Mouse (Mus musculus): ENCODE data around the gene Bcl2. TPM values are rescaled to one million over a fixed set of nuclear protein-coding genes. Genes with fewer than 3 reads are reported as not detected.

Gene Bcl2
- total and polyA plus RNA-seq, 3 experiments, result 30.9 to 87.0 (median 38.8) TPM

DNA sequence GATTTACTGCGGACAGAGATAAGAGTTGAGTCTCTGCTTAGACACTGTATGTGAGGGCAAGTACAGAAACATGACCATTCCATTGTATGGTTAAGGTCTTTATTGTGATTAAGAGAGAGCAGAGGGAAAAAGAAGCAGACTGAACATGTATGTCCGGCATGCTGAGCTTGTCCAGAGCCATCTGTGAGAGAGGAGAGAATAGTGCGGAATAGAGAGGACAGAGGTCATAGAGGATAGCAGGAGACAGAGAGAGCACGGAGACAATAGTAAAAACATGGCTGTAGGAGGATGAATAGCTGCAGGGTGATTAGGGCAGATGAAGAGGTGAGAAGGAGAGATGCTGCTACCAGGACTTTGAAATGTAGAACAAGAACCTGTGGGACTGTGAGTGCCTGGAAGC, 110.7 kb downstream of the Bcl2 start:
- Histone ChIP-seq H3K4me1 (ENCODE audit: control insufficient read depth in 1 of 2, insufficient read depth in 2 of 2, low read length in 2 of 2) (no peaks in the 10 kb centered on the region), H3K27ac (ENCODE audit: control insufficient read depth, low read depth, low read length) (no peak overlapping the region), H3K27me3 (ENCODE audit: control insufficient read depth in 1 of 2, insufficient read depth in 2 of 2, low read length in 2 of 2) (peaks cover 2 to 3% of the 10 kb centered on the region in 2 experiments; a peak in 2 of 4 replicates), H3K79me2 (ENCODE audit: control insufficient read depth, insufficient read depth, low read length, poor library complexity) (no peaks in the 10 kb centered on the region; the same call in 1 of the 2 replicates), H3K9ac (ENCODE audit: control insufficient read depth, low read depth, low read length, poor library complexity, severe bottlenecking) (no peak overlapping the region), H3K36me3 (ENCODE audit: control insufficient read depth in 1 of 2, insufficient read depth in 2 of 2, low read length in 2 of 2) (no peaks in the 10 kb centered on the region), H3K9me3 (replicated peaks; ENCODE audit: insufficient read depth, low read length) (no peaks in the 10 kb centered on the region), H3K4me3 (ENCODE audit: control insufficient read depth in 1 of 2, insufficient read depth in 1 of 2, low read depth in 2 of 2, low read length in 2 of 2) (no peak overlapping the region)
- TF ChIP-seq MYB (IDR thresholded peaks at IDR 0.05; ENCODE audit: low read depth, low read length), result no peak
- no peak for TF ChIP-seq SMC3 (IDR thresholded peaks at IDR 0.05; ENCODE audit: low read depth, low read length)
- no peak for TF ChIP-seq UBTF (IDR thresholded peaks at IDR 0.05; ENCODE audit: borderline replicate concordance, insufficient read depth, low read depth, low read length)
- no peak for TF ChIP-seq GABPA (IDR thresholded peaks at IDR 0.05; ENCODE audit: low read depth, low read length)
- TF ChIP-seq HCFC1 (IDR thresholded peaks at IDR 0.05; ENCODE audit: low read depth, low read length), result no peak
- no peak for TF ChIP-seq POLR2A (IDR thresholded peaks at IDR 0.05; ENCODE audit: control insufficient read depth in 1 of 2, insufficient read depth in 1 of 2, low read depth in 1 of 2, low read length in 2 of 2, poor library complexity in 1 of 2)
- no peak for TF ChIP-seq TCF12 (IDR thresholded peaks at IDR 0.05; ENCODE audit: low read depth, low read length)
- no peak for TF ChIP-seq ELF1 (IDR thresholded peaks at IDR 0.05; ENCODE audit: low read depth, low read length)
- no peak for TF ChIP-seq MAZ (IDR thresholded peaks at IDR 0.05; ENCODE audit: low read depth, low read length)
- TF ChIP-seq POLR2AphosphoS5 (IDR thresholded peaks at IDR 0.05; ENCODE audit: borderline replicate concordance, low read depth, low read length), result no peak
- no peak for TF ChIP-seq ZNF384 (IDR thresholded peaks at IDR 0.05; ENCODE audit: low read depth, low read length)
- no peak for TF ChIP-seq CHD1 (IDR thresholded peaks at IDR 0.05; ENCODE audit: low read depth, low read length)
- TF ChIP-seq EP300 (IDR thresholded peaks at IDR 0.05; ENCODE audit: low read depth in 1 of 2, low read length in 2 of 2), result no peak
- no peak for TF ChIP-seq MXI1 (IDR thresholded peaks at IDR 0.05; ENCODE audit: low read depth, low read length)
- no peak for TF ChIP-seq JUND (IDR thresholded peaks at IDR 0.05; ENCODE audit: low read depth, low read length)
- no peak for TF ChIP-seq SIN3A (IDR thresholded peaks at IDR 0.05; ENCODE audit: low read length)
- DNase-seq (ENCODE audit: low read depth, low spot score), result no peak

DNA sequence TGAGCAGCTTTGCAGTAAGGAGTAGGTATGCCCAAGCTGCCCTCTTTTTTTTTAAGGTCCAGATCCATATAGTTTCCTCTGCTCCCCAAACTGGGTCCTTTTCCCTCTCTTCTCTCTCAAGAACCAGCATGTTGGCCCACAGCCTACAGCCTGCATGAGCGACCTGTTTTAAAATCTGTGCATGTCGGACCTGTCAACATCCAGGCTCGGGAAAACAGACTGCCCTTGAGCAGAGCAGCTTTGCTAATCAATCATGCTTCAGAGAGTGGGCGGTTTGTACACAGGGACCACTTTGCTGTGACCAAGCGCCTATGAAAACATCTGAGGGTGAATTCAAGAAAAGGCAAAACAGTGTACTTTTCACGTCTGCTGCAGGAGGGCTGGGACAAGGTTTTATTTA, 111.1 kb downstream of the Bcl2 start:
- Histone ChIP-seq H3K4me1 (ENCODE audit: control insufficient read depth in 1 of 2, insufficient read depth in 2 of 2, low read length in 2 of 2) (no peaks in the 10 kb centered on the region), H3K4me3 (ENCODE audit: control insufficient read depth in 1 of 2, insufficient read depth in 1 of 2, low read depth in 2 of 2, low read length in 2 of 2) (no peak overlapping the region), H3K9ac (ENCODE audit: control insufficient read depth, low read depth, low read length, poor library complexity, severe bottlenecking) (no peak overlapping the region), H3K27me3 (ENCODE audit: control insufficient read depth in 1 of 2, insufficient read depth in 2 of 2, low read length in 2 of 2) (peaks cover 2 to 3% of the 10 kb centered on the region in 2 experiments; a peak in 2 of 4 replicates), H3K9me3 (replicated peaks; ENCODE audit: insufficient read depth, low read length) (no peaks in the 10 kb centered on the region), H3K36me3 (ENCODE audit: control insufficient read depth in 1 of 2, insufficient read depth in 2 of 2, low read length in 2 of 2) (no peaks in the 10 kb centered on the region), H3K79me2 (ENCODE audit: control insufficient read depth, insufficient read depth, low read length, poor library complexity) (no peaks in the 10 kb centered on the region; the same call in 1 of the 2 replicates), H3K27ac (ENCODE audit: control insufficient read depth, low read depth, low read length) (no peak overlapping the region)
- DNase-seq (ENCODE audit: low read depth, low spot score), result no peak
- no peak for TF ChIP-seq JUND (IDR thresholded peaks at IDR 0.05; ENCODE audit: low read depth, low read length)
- TF ChIP-seq SIN3A (IDR thresholded peaks at IDR 0.05; ENCODE audit: low read length), result no peak
